Mouse (Mus musculus) midbrain, embryonic 15.5 days (tissue): ENCODE results near the gene Serinc2. TPM values are rescaled to one million over a fixed set of nuclear protein-coding genes. Genes with fewer than 3 reads are reported as not detected.

ENCODE experiments used
- ATAC-seq: fragments of 200-750 bp; cut with Nextera tagmentation; replicated peaks from 2 replicates; pipeline ENCODE4 v1.8.0; 2017; ENCODE audit warnings: moderate TSS enrichment
- H3K27ac ChIP-seq: fragments of 300-500 bp; sonication (generic); 2 replicates; pipeline ENCODE4 v1.5.1; 2015; ENCODE audit warnings: mild to moderate bottlenecking, inconsistent platforms
- H3K27me3 ChIP-seq: fragments of 300-500 bp; sonication (generic); replicated peaks from 2 replicates; pipeline ENCODE4 v1.6.1; 2015; ENCODE audit warnings: inconsistent platforms
- H3K36me3 ChIP-seq: fragments of 300-500 bp; sonication (generic); replicated peaks from 2 replicates; pipeline ENCODE4 v1.6.1; 2015; ENCODE audit warnings: inconsistent platforms
- H3K4me1 ChIP-seq: fragments of 300-500 bp; sonication (generic); 2 replicates; pipeline ENCODE4 v1.6.1; 2015; ENCODE audit warnings: inconsistent platforms
- H3K4me2 ChIP-seq: fragments of 300-500 bp; sonication (generic); 2 replicates; pipeline ENCODE4 v1.6.1; 2015; ENCODE audit warnings: inconsistent platforms, mild to moderate bottlenecking, moderate library complexity
- H3K4me3 ChIP-seq: fragments of 300-500 bp; sonication (generic); 2 replicates; pipeline ENCODE4 v1.5.1; 2015; ENCODE audit warnings: mild to moderate bottlenecking, inconsistent platforms
- H3K9ac ChIP-seq: fragments of 300-500 bp; sonication (generic); 2 replicates; pipeline ENCODE4 v1.6.1; 2015; ENCODE audit warnings: mild to moderate bottlenecking, inconsistent platforms
- H3K9me3 ChIP-seq: fragments of 300-500 bp; sonication (generic); 2 replicates; pipeline ENCODE4 v1.6.1; 2016; ENCODE audit warnings: inconsistent platforms
- whole genome bisulfite sequencing: fragments of 180-500 bp; shearing (Covaris S2); methylation state at CpG from one replicate; pipeline ENCODE4 v1.1.7; 2015; ENCODE audit warnings: mixed read lengths; 5-methylcytosine and 5-hydroxymethylcytosine counted together
- polyA plus RNA-seq: library from polyadenylated mRNA; unstranded; fragments of >200 nt; fragmentation: Nextera tagmentation; extraction: Ambion mirVana; gene quantifications from 2 replicates; pipeline ENCODE4 v1.2.1, GENCODE M21; 2015

Gene Serinc2
- polyA plus RNA-seq, 1 experiment from 2014 or later = 42.9 TPM

GRCm38 (mm10) chr4:130215392-130215791, 63.6 kb downstream of the Serinc2 start:
- H3K27me3 ChIP-seq = no peaks in the 10 kb centered on the region
- no peak overlapping the region for H3K9ac ChIP-seq
- no peak overlapping the region for H3K4me2 ChIP-seq
- no peak overlapping the region for H3K4me3 ChIP-seq
- H3K4me1 ChIP-seq = no peaks in the 10 kb centered on the region
- no peak for ATAC-seq
- 91% methylated on average over 8 of the region's 8 CpGs for WGBS
- H3K9me3 ChIP-seq = no peaks in the 10 kb centered on the region
- H3K27ac ChIP-seq = no peak overlapping the region
- no peaks in the 10 kb centered on the region for H3K36me3 ChIP-seq

DNA sequence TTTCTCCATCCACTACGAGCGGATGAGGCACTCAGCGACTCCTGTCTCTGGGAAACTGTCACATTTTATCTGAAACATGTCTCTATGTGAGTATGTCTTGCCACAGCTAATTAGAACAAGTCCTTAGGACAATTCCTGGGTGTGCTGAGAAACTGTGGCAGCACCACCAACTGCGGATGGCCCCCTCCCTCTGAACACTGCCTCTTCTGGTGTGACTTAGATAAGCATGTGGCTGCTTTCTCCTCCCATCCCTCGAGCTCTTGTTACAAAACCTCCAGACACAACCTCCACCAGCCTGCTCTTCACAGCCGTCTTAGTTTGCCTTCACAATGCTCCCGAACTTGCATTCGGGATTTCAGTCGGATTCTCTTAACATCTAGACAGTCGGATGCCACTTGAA, 65.1 kb downstream of the Serinc2 start:
- no peaks in the 10 kb centered on the region for H3K9me3 ChIP-seq
- no peak overlapping the region for H3K4me2 ChIP-seq
- H3K27me3 ChIP-seq = no peaks in the 10 kb centered on the region
- H3K27ac ChIP-seq = no peak overlapping the region
- no peak overlapping the region for H3K4me3 ChIP-seq
- H3K36me3 ChIP-seq = no peaks in the 10 kb centered on the region
- no peak for ATAC-seq
- no peak overlapping the region for H3K9ac ChIP-seq
- H3K4me1 ChIP-seq = no peaks in the 10 kb centered on the region
- 77% methylated on average over 10 of the region's 10 CpGs for WGBS

DNA sequence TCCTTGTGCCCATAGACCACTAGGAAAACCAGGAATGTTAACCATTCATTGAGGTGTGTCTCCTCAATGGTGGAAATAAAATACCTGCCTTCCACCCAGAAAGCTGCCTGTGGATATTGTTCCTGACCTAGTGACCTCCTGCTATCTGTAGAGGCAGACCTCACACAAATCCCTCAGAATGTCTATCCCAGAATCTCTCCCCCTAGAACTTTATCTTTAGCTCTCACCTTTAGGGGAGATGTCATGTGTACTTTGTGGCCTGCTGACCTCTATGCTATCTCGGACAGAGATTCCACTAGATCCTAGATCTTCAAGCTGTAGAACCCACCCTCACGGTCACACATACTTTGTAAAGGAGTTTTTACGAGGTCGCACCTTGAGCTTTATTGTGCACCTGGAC, 65.8 kb downstream of the Serinc2 start:
- H3K9me3 ChIP-seq = no peaks in the 10 kb centered on the region
- no peak overlapping the region for H3K27ac ChIP-seq
- 91% methylated on average over 4 of the region's 4 CpGs for WGBS
- no peaks in the 10 kb centered on the region for H3K4me1 ChIP-seq
- no peak overlapping the region for H3K4me2 ChIP-seq
- H3K36me3 ChIP-seq = no peaks in the 10 kb centered on the region
- no peak overlapping the region for H3K4me3 ChIP-seq
- no peak overlapping the region for H3K9ac ChIP-seq
- ATAC-seq = no peak
- no peaks in the 10 kb centered on the region for H3K27me3 ChIP-seq

DNA sequence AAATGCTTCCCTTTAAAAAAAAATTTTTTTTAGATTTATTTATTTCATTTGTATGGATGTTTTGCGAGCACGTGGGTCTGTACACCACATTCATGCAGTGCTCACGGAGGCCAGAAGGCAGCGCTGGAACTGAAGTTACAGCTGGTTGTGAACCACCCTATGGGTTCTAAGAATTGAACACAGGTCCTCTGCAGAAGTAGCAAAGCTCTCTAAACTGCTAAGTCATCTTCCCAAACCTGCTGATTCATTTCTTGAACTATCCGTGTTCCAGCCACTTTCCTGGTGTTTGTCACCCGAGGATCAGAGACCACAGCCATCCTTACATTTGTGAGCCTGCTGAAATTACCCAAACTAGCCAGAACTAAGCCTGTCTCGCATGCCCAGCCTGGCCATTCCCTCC, 66.6 kb downstream of the Serinc2 start:
- Histone ChIP-seq H3K4me2 (no peak overlapping the region), H3K27ac (no peak overlapping the region), H3K36me3 (no peaks in the 10 kb centered on the region), H3K9ac (no peak overlapping the region), H3K27me3 (no peaks in the 10 kb centered on the region), H3K4me3 (no peak overlapping the region), H3K9me3 (no peaks in the 10 kb centered on the region), H3K4me1 (no peaks in the 10 kb centered on the region)
- 80% methylated on average over 7 of the region's 7 CpGs for WGBS
- ATAC-seq = no peak

DNA sequence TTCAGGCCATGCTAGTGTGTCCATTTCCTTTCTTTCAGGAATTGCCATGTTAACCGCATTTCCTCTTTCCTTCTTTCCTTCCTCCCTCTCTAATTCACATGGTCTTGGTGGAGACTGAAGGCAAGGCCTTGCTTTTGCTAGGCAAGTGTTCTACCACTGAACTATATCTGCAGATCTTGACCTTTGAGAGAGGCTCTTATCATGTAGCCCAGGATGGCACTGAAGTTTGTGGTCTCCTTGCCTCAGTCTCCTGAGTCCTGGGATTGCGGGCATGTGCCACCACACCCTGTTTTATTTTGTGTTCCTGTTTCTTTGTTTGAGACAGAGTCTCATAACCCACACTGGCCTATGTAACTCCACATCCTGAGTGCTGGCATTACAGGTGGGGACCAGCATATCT, 67.1 kb downstream of the Serinc2 start:
- H3K4me1 ChIP-seq = no peaks in the 10 kb centered on the region
- no peak for ATAC-seq
- no peaks in the 10 kb centered on the region for H3K36me3 ChIP-seq
- no peak overlapping the region for H3K27ac ChIP-seq
- no peaks in the 10 kb centered on the region for H3K27me3 ChIP-seq
- no peak overlapping the region for H3K4me3 ChIP-seq
- H3K9ac ChIP-seq = no peak overlapping the region
- 87% methylated on average over 2 of the region's 2 CpGs for WGBS
- no peak overlapping the region for H3K4me2 ChIP-seq
- H3K9me3 ChIP-seq = no peaks in the 10 kb centered on the region

Other genes starting within 250 kb of the Serinc2 start
- gene Col16a1, start 231.4 kb downstream of the Serinc2 start, polyA plus RNA-seq = 7.8 and 12.9 TPM in 2 replicates
- 68.1 and 75.5 TPM in 2 replicates for gene Pef1, start 176.6 kb downstream of the Serinc2 start, polyA plus RNA-seq
- 3.3 and 3.6 TPM in 2 replicates for gene Hcrtr1, start 139.8 kb downstream of the Serinc2 start, polyA plus RNA-seq
- 5.1 and 6.4 TPM in 2 replicates for gene Tinagl1, start 104.1 kb downstream of the Serinc2 start, polyA plus RNA-seq
- gene Gm853, start 56.8 kb downstream of the Serinc2 start, polyA plus RNA-seq = 0.06 and 0.08 TPM in 2 replicates
- 216 and 230 TPM in 2 replicates for gene Fabp3, start 29.4 kb upstream of the Serinc2 start, polyA plus RNA-seq
- gene Gm10570, start 29.5 kb upstream of the Serinc2 start, polyA plus RNA-seq = 1.0 and 1.4 TPM in 2 replicates
- gene Zcchc17, start 80.7 kb upstream of the Serinc2 start, polyA plus RNA-seq = 83.5 and 84.1 TPM in 2 replicates
- 106 and 110 TPM in 2 replicates for gene Snrnp40, start 80.9 kb upstream of the Serinc2 start, polyA plus RNA-seq